Mouse (Mus musculus) cerebellum, adult 8-10 months (tissue): ENCODE data around the gene Slc37a1.

Source experiments
- DNase-seq: peaks from one replicate; pipeline ENCODE4 v3.0.0; 2022

Gene Slc37a1

DNA sequence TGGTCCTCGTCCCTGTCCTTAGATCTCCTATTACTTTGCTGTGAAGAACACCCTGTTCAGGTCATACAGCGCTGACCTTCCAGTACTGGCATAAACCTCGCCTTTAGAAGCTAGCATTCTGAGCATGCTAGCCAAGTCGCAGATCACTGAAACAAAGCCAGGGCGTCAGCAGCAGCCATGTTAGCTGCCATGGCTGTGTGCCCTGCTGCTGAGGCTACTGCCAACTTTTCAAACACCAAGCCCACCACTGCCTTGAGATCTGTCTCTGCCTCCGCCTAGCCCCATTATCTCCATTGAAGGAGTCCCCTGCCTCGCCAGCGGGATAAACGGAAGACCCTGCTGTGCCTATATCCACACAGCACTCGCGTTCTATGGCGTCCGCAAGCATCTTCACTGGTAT lies 74.0 kb downstream of the Slc37a1 start:
- no peak for DNase-seq

DNA sequence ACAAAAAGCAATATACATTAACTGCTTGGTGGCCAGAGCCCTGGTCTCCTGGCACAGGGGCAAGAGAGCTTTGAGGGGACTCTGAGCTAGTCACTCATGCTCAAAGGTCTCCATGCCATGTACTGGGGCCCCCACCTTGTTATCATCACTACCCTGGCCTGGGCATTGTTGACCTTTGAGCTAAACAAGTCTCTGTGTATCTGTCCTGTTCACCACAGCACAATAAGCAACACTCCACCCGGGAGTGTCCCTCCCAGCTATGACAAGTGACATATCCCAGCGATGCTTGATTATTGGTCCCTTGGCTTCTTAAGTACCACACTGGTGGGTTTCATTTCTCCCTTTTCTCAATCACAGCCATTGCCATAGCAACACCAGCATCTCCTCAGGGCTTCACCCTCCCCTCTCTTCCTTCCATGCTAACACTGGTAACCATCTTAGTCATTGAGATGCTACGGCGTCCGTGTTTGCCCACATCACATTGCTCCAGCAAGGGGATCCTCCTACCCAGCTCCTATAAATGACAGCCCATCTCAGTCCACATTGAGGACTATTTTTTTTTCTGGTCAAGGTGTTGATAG lies 79.1 kb downstream of the Slc37a1 start:
- no peak for DNase-seq

DNA sequence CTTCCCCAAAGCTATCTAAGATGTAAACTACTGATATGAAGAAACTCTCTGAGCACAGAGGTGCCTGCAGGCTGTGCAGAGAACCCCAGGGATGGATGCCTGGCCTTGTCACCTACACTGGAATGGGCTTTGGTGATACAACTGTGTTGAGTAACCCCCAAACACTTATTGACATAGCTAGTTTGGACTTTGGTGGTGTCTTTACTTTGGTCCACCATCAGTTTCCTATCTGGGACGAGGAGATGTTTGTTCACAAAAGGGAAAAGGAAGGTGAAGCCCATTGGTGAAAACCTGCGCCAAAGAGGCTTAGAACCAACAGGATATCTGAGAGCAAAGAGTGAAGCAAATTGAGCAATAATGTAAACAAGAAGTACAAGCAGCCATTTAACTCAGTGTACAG lies 83.6 kb downstream of the Slc37a1 start:
- DNase-seq = no peak

- DNase-seq = no peak
Measured at GRCm38 (mm10) chr17:31370931-31371330, 84.3 kb downstream of the Slc37a1 start.

- peak; percentile 83 for DNase-seq
Measured at GRCm38 (mm10) chr17:31377961-31378360, 91.4 kb downstream of the Slc37a1 start.

DNA sequence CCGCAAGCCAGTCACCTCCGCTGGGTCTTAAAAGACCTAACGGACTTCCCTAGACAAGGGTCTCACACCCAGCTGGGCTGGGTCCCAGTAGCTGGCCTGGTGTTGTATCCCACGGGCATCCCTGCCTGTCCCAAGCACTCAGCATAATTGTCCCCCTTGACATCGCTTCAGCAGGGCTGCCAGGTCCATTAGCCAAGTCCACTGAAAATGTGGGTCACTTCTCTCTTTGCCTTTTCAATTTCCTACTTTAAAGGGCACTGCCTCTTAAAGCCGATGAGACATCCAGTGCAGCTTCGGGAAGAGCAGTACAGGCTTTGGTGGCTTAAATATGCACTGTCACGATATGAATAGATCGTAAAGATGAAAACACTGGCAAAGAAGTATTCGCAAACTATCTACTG lies 91.8 kb downstream of the Slc37a1 start:
- DNase-seq = peak; percentile 53

DNA sequence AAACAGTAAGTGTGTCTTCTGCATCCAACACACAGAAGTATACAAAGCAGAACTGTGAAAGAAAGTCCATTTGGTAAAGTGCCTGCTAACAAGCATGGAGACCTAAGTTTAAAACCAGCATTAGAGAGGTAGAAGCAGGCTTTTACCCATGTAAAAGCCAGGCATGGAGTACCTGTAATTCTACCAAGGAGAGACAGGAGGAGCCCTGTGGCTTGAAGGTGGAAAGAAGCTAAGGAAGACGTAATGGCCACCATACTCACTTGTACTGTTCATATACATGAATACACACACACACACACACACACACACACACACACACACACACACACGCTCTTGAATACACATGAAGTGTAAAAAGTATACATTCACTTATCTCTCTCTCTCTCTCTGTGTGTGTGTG lies 92.5 kb downstream of the Slc37a1 start:
- no peak for DNase-seq

GRCm38 (mm10) chr17:31379863-31380262 lies 93.3 kb downstream of the Slc37a1 start:
- DNase-seq = no peak

GRCm38 (mm10) chr17:31383320-31383719 lies 96.7 kb downstream of the Slc37a1 start:
- DNase-seq = no peak

DNA sequence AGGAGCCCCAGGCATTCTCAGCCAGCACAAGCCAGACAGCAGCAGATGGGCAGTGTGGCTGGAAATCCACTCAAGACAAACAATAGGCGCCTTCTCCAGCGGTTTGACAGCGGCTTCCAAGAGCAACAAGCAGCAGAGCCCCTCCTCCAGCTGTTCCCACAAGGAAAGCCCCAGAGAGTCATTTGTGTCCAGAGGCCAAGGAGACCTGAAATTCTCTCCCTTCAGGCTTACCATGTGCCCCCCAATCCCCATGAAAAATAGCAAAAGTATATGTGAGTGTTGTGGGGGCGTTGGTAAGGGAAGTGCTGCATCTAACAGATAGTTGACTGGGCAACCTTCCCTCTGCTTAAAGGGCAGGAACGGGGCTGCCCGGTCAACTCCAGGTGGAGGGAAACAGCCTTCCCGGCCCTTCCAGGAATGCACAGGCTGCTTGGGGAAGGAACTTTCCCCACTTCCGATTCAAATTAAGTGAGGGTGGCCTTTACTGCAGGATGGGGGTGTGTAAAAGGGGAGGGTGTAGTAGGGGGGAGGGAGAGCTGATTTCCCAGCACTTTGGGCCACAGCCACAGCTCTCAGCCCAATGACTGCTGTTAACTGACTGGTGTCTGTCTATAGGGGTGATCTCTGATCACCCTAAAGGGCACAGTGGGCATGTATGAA lies 98.5 kb downstream of the Slc37a1 start:
- DNase-seq = no peak

- DNase-seq = peak; percentile 64
Measured at GRCm38 (mm10) chr17:31385671-31386665, 99.4 kb downstream of the Slc37a1 start, which contains the start of gene Pde9a. TSS of gene Pde9a (plus strand) at chr17:31386210.

- DNase-seq = no peak
Measured at GRCm38 (mm10) chr17:31386766-31387275, 100.2 kb downstream of the Slc37a1 start.

- no peak for DNase-seq
Measured at GRCm38 (mm10) chr17:31389432-31390050, 102.9 kb downstream of the Slc37a1 start.

DNA sequence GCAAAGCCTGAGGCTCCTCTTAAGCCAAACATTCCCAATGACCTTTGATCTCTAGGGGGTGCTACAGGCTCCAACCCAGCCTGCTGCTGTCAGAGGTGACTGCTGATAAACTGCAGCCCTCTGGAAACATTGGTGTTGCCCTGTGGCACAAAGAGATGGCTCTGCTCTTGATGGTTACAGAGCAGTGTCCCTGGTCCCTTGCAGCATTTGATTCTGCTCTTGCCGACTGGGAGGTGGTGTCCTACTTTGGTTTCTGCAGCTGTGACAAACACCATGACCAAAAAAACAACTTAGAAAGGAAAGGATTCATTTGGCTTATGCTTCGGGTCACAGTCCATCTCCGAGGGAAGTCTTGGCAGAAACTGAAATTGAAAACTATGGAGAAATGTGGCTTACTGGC lies 104.9 kb downstream of the Slc37a1 start:
- DNase-seq = no peak

DNA sequence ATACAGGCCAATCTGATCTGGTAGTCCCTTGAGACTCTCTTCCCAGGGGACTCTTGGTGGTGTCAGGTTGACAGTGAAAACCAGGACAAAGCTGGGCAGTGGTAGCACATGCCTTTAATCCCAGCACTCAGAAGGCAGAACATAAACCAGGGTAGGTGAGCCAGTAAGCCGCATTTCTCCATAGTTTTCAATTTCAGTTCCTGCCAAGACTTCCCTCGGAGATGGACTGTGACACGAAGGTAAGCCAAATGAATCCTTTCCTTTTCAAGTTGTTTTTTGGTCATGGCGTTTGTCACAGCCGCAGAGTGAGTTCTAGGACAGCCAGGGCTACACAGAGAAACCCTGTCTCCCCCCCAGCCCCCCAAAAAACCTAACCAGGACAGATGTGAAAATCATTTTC lies 105.4 kb downstream of the Slc37a1 start:
- no peak for DNase-seq

DNA sequence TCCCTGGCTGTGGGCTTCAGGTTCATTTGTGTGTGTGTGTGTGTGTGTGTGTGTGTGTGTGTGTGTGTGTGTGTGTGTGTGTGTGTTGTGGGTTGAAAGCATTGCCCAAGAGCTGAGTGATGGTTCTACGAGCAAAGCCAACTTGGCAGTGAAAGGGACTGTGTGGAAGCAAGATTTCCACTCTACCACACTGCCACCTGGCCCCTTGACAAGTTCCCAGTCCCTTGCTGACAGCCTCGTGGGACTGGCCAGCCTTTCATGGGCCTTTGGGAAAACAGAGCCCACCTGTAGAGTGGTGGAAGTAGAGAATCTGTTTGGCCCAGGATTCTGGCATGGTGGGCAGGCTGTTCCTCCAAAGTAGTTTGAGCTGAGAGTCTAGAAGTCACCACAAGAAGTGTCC lies 107.2 kb downstream of the Slc37a1 start:
- DNase-seq = no peak

GRCm38 (mm10) chr17:31400294-31400693 lies 113.7 kb downstream of the Slc37a1 start:
- no peak for DNase-seq
